Mouse (Mus musculus) intestine, embryonic 15.5 days (tissue): ENCODE measurements around the gene Csnk2a1. TPM values are rescaled to one million over a fixed set of nuclear protein-coding genes. Genes with fewer than 3 reads are reported as not detected.
A peak's percentile ranks its signal among the peaks of the same experiment; 100 is the strongest.
"Not testable (repeated sequence)": the region's sequence is repeated elsewhere in the genome, so short reads cannot be mapped to it uniquely, and the experiment has no call there.

Source experiments
- ATAC-seq: fragments of 200-750 bp; cut with Nextera tagmentation; 2 replicates; pipeline ENCODE4 v1.8.0; 2017; ENCODE audit warnings: moderate TSS enrichment, moderate library complexity
- H3K27ac ChIP-seq: fragments of 300-500 bp; sonication (generic); 2 replicates; pipeline ENCODE4 v1.5.1; 2015; ENCODE audit warnings: mild to moderate bottlenecking, inconsistent platforms
- H3K27me3 ChIP-seq: fragments of 300-500 bp; sonication (generic); replicated peaks from 2 replicates; pipeline ENCODE4 v1.6.1; 2015; ENCODE audit warnings: inconsistent platforms
- H3K36me3 ChIP-seq: fragments of 300-500 bp; sonication (generic); 2 replicates; pipeline ENCODE4 v1.6.1; 2015; ENCODE audit warnings: inconsistent platforms
- H3K4me1 ChIP-seq: fragments of 300-500 bp; sonication (generic); replicated peaks from 2 replicates; pipeline ENCODE4 v1.6.1; 2015; ENCODE audit warnings: inconsistent platforms
- H3K4me2 ChIP-seq: fragments of 300-500 bp; sonication (generic); replicated peaks from 2 replicates; pipeline ENCODE4 v1.6.1; 2015; ENCODE audit warnings: mild to moderate bottlenecking, inconsistent platforms
- H3K4me3 ChIP-seq: fragments of 300-500 bp; sonication (generic); replicated peaks from 2 replicates; pipeline ENCODE4 v1.5.1; 2015; ENCODE audit warnings: inconsistent platforms
- H3K9ac ChIP-seq: fragments of 300-500 bp; sonication (generic); 2 replicates; pipeline ENCODE4 v1.6.1; 2015; ENCODE audit warnings: inconsistent platforms
- H3K9me3 ChIP-seq: fragments of 300-500 bp; sonication (generic); 2 replicates; pipeline ENCODE4 v1.6.1; 2016; ENCODE audit warnings: inconsistent platforms
- WGBS: fragments of 180-500 bp; shearing (Covaris S2); methylation state at CpG from one replicate; pipeline ENCODE4 v1.1.7; 2015; 5-methylcytosine and 5-hydroxymethylcytosine counted together
- polyA plus RNA-seq: library from polyadenylated mRNA; unstranded; fragments of >200 nt; fragmentation: Nextera tagmentation; extraction: Ambion mirVana; gene quantifications from 2 replicates; pipeline ENCODE4 v1.2.1, GENCODE M21; 2015

Csnk2a1 gene
- polyA plus RNA-seq, 1 experiment from 2014 or later: 92.3 TPM

GRCm38 (mm10) chr2:152250511-152250910, 23.9 kb downstream of the Csnk2a1 start:
- ATAC-seq: no peak; the same call in 1 of the 2 replicates
- H3K4me2 ChIP-seq: no peak overlapping the region
- no peaks in the 10 kb centered on the region for H3K4me1 ChIP-seq
- no peak overlapping the region for H3K9ac ChIP-seq
- no peaks in the 10 kb centered on the region for H3K9me3 ChIP-seq
- 63% methylated on average over 4 of the region's 4 CpGs for WGBS
- no peaks in the 10 kb centered on the region for H3K27me3 ChIP-seq
- peaks cover 22% of the 10 kb centered on the region for H3K36me3 ChIP-seq
- no peak overlapping the region for H3K4me3 ChIP-seq
- no peak overlapping the region for H3K27ac ChIP-seq

GRCm38 (mm10) chr2:152259739-152260138, 33.1 kb downstream of the Csnk2a1 start:
- Histone ChIP-seq H3K4me2 (no peak overlapping the region), H3K4me3 (no peak overlapping the region), H3K36me3 (peaks cover 32% of the 10 kb centered on the region), H3K27me3 (no peaks in the 10 kb centered on the region), H3K4me1 (no peaks in the 10 kb centered on the region), H3K27ac (no peak overlapping the region), H3K9me3 (no peaks in the 10 kb centered on the region), H3K9ac (no peak overlapping the region)
- no peak for ATAC-seq
- 83% methylated on average over 1 of the region's 1 CpGs for WGBS

GRCm38 (mm10) chr2:152273639-152274038, 47.0 kb downstream of the Csnk2a1 start:
- no peaks in the 10 kb centered on the region for H3K27me3 ChIP-seq
- peaks cover 39% of the 10 kb centered on the region for H3K36me3 ChIP-seq
- H3K27ac ChIP-seq: no peak overlapping the region
- no peaks in the 10 kb centered on the region for H3K4me1 ChIP-seq
- no peak overlapping the region for H3K4me2 ChIP-seq
- ATAC-seq: no peak
- H3K4me3 ChIP-seq: no peak overlapping the region
- WGBS: 85% methylated on average over 2 of the region's 2 CpGs
- no peak overlapping the region for H3K9ac ChIP-seq
- H3K9me3 ChIP-seq: no peaks in the 10 kb centered on the region

GRCm38 (mm10) chr2:152281407-152281806, 54.8 kb downstream of the Csnk2a1 start:
- H3K4me1 ChIP-seq: no peaks in the 10 kb centered on the region
- no peak overlapping the region for H3K4me3 ChIP-seq
- H3K27me3 ChIP-seq: no peaks in the 10 kb centered on the region
- no peaks in the 10 kb centered on the region for H3K9me3 ChIP-seq
- H3K4me2 ChIP-seq: no peak overlapping the region
- H3K9ac ChIP-seq: no peak overlapping the region
- no peak overlapping the region for H3K27ac ChIP-seq
- H3K36me3 ChIP-seq: peaks cover 20% of the 10 kb centered on the region
- ATAC-seq: no peak
- WGBS: 66% methylated on average over 3 of the region's 3 CpGs

- 87% methylated on average over 5 of the region's 5 CpGs for WGBS
- no peak overlapping the region for H3K4me3 ChIP-seq
- H3K27ac ChIP-seq: no peak overlapping the region
- no peak overlapping the region for H3K4me2 ChIP-seq
- H3K27me3 ChIP-seq: no peaks in the 10 kb centered on the region
- peaks cover 7% of the 10 kb centered on the region for H3K36me3 ChIP-seq
- no peak overlapping the region for H3K9ac ChIP-seq
- ATAC-seq: no peak
- H3K4me1 ChIP-seq: no peaks in the 10 kb centered on the region
- H3K9me3 ChIP-seq: no peaks in the 10 kb centered on the region
These were observed 60.9 kb downstream of the Csnk2a1 start for GRCm38 (mm10) chr2:152287560-152287959.

- 71% methylated on average over 8 of the region's 8 CpGs for WGBS
- Histone ChIP-seq H3K4me3 (no peak overlapping the region), H3K4me2 (no peak overlapping the region), H3K27me3 (no peaks in the 10 kb centered on the region), H3K27ac (no peak overlapping the region), H3K36me3 (peaks cover 5% of the 10 kb centered on the region), H3K9ac (no peak overlapping the region), H3K4me1 (no peaks in the 10 kb centered on the region), H3K9me3 (no peaks in the 10 kb centered on the region)
- ATAC-seq: no peak
These were observed 61.4 kb downstream of the Csnk2a1 start for GRCm38 (mm10) chr2:152288046-152288445.

GRCm38 (mm10) chr2:152289623-152290022, 63.0 kb downstream of the Csnk2a1 start:
- not testable (repeated sequence) for H3K4me3 ChIP-seq, H3K27me3 ChIP-seq, H3K9ac ChIP-seq, H3K4me2 ChIP-seq, H3K36me3 ChIP-seq, H3K4me1 ChIP-seq, ATAC-seq, H3K27ac ChIP-seq, H3K9me3 ChIP-seq
- 69% methylated on average over 2 of the region's 2 CpGs for WGBS

GRCm38 (mm10) chr2:152292475-152292874, 65.8 kb downstream of the Csnk2a1 start:
- Histone ChIP-seq H3K4me3 (no peak overlapping the region), H3K4me1 (peaks cover 12% of the 10 kb centered on the region), H3K27ac (no peak overlapping the region), H3K9ac (no peak overlapping the region), H3K36me3 (0 out of 2 replicates have a peak, but pooled peaks cover 5% of the 10 kb centered on the region), H3K9me3 (no peaks in the 10 kb centered on the region), H3K4me2 (no peak overlapping the region), H3K27me3 (no peaks in the 10 kb centered on the region)
- ATAC-seq: no peak
- 68% methylated on average over 2 of the region's 2 CpGs for WGBS

- H3K27ac ChIP-seq: no peak overlapping the region
- ATAC-seq: peak; percentile 54
- WGBS: 2% methylated on average over 15 of the region's 15 CpGs
- H3K27me3 ChIP-seq: no peaks in the 10 kb centered on the region
- peak overlapping the region; percentile 35; the same call in 1 of the 2 replicates for H3K9ac ChIP-seq
- 0 out of 2 replicates have a peak, but pooled peaks cover 5% of the 10 kb centered on the region for H3K36me3 ChIP-seq
- no peaks in the 10 kb centered on the region for H3K9me3 ChIP-seq
- H3K4me1 ChIP-seq: peaks cover 12% of the 10 kb centered on the region
- peak overlapping the region; percentile 74 for H3K4me2 ChIP-seq
- H3K4me3 ChIP-seq: peak overlapping the region; percentile 93
These were observed 66.6 kb downstream of the Csnk2a1 start for GRCm38 (mm10) chr2:152293179-152293726.

GRCm38 (mm10) chr2:152293727-152294475, 67.3 kb downstream of the Csnk2a1 start, which contains the start of gene Tbc1d20:
TSS of gene Tbc1d20 (plus strand) at chr2:152293828.
- H3K27me3 ChIP-seq: no peaks in the 10 kb centered on the region
- H3K4me1 ChIP-seq: peaks cover 12% of the 10 kb centered on the region
- H3K4me2 ChIP-seq: peak within 1 kb of the TSS; percentile 74
- H3K9ac ChIP-seq: peak within 1 kb of the TSS; percentile 96
- no peaks in the 10 kb centered on the region for H3K9me3 ChIP-seq
- under 1% methylated on average over 68 of the region's 70 CpGs for WGBS
- H3K4me3 ChIP-seq: peak within 1 kb of the TSS; percentile 93
- H3K36me3 ChIP-seq: 0 out of 2 replicates have a peak, but pooled peaks cover 5% of the 10 kb centered on the region
- peak; percentile 100 for ATAC-seq
- H3K27ac ChIP-seq: peak within 1 kb of the TSS; percentile 88

GRCm38 (mm10) chr2:152294541-152294940, 67.9 kb downstream of the Csnk2a1 start:
- Histone ChIP-seq H3K9ac (peak overlapping the region; percentile 96), H3K4me2 (peak overlapping the region; percentile 74), H3K9me3 (no peaks in the 10 kb centered on the region), H3K4me1 (peaks cover 12% of the 10 kb centered on the region), H3K36me3 (0 out of 2 replicates have a peak, but pooled peaks cover 5% of the 10 kb centered on the region), H3K4me3 (peak overlapping the region; percentile 93), H3K27ac (no peak overlapping the region), H3K27me3 (no peaks in the 10 kb centered on the region)
- ATAC-seq: no peak
- WGBS: 35% methylated on average over 5 of the region's 5 CpGs

- H3K4me1 ChIP-seq: no peaks in the 10 kb centered on the region
- no peak overlapping the region for H3K4me2 ChIP-seq
- no peaks in the 10 kb centered on the region for H3K27me3 ChIP-seq
- H3K9me3 ChIP-seq: no peaks in the 10 kb centered on the region
- ATAC-seq: no peak
- 71% methylated on average over 2 of the region's 2 CpGs for WGBS
- no peak overlapping the region for H3K4me3 ChIP-seq
- peaks cover 26% of the 10 kb centered on the region for H3K36me3 ChIP-seq
- no peak overlapping the region for H3K9ac ChIP-seq
- no peak overlapping the region for H3K27ac ChIP-seq
These were observed 76.2 kb downstream of the Csnk2a1 start for GRCm38 (mm10) chr2:152302862-152303261.
